Comparison of ENCODE assay signal across 9 mouse cellular contexts in genomic region chr2:27075485-27075884, GRCm38 (mm10). TPM values are rescaled to one million over a fixed set of nuclear protein-coding genes. Genes with fewer than 3 reads are reported as not detected.
DNase-seq lines count a peak whose midpoint lies in the region; ATAC-seq and TF ChIP-seq lines count a peak whose summit lies in the region.
"Had no signal": no experiment of that assay in that cellular context is flagged by ENCODE, and none has a peak within 500 bp of the region (broad histone marks: within the 10 kb centered on the region; RNA-seq: fewer than 3 reads in every experiment).

No protein-coding gene starts in this region.

- 0 out of 2 replicates have a peak, but pooled peaks have one; percentile 20 for ATAC-seq in kidney, embryonic 16.5 days (ENCODE audit: low FRiP score, low TSS enrichment)

- H3K27me3 ChIP-seq in spleen, adult 2 months (ENCODE audit: control insufficient read depth, insufficient read depth, low read length): no peaks in the 10 kb centered on the region
- peaks cover 7% of the 10 kb centered on the region for H3K27me3 ChIP-seq in kidney, embryonic 16.5 days (ENCODE audit: insufficient read depth, low read length)
- no peaks in the 10 kb centered on the region for H3K27me3 ChIP-seq in myocyte (ENCODE audit: control insufficient read depth, insufficient read depth, insufficient read length)

- H3K9ac ChIP-seq in kidney, embryonic 16.5 days (replicated peaks; ENCODE audit: low read length): no peak overlapping the region
- H3K9ac ChIP-seq: lung, embryonic 15.5 days had no signal

- H3K4me1 ChIP-seq in spleen, adult 2 months (ENCODE audit: control insufficient read depth, insufficient read depth, insufficient read length): peaks cover 14% of the 10 kb centered on the region; the same call in 1 of the 2 replicates
- peaks cover 29% of the 10 kb centered on the region for H3K4me1 ChIP-seq in kidney, embryonic 16.5 days (ENCODE audit: insufficient read depth, low read length)

- H3K4me2 ChIP-seq in kidney, embryonic 16.5 days (replicated peaks; ENCODE audit: low read depth, low read length): no peak overlapping the region
- H3K4me2 ChIP-seq in myocyte (ENCODE audit: low read depth): peak overlapping the region; percentile 39
- H3K4me2 ChIP-seq: lung, embryonic 15.5 days had no signal

- H3K9me3 ChIP-seq in kidney, embryonic 16.5 days (ENCODE audit: low read length): no peaks in the 10 kb centered on the region
- H3K9me3 ChIP-seq: lung, embryonic 15.5 days had no signal

- no peak overlapping the region for H3K4me3 ChIP-seq in spleen, adult 2 months (ENCODE audit: extremely low read depth, insufficient read depth, insufficient read length)
- no peak overlapping the region for H3K4me3 ChIP-seq in kidney, embryonic 16.5 days (ENCODE audit: low read length)
- no peak overlapping the region for H3K4me3 ChIP-seq in myocyte
- H3K4me3 ChIP-seq: lung, embryonic 15.5 days had no signal

- DNase-seq in gastrocnemius, adult 18-20 months (ENCODE audit: low spot score): peak; percentile 38
- DNase-seq in gastrocnemius, postnatal 14 days: no peak
- DNase-seq in spleen, adult 2 months (ENCODE audit: low read depth in 1 of 2, low spot score in 2 of 2): peak; percentile 12 to 37
- DNase-seq in spleen, adult 12 weeks (ENCODE audit: low spot score): no peak
- DNase-seq in cerebellum, adult 9-10 months: peak; percentile 58
- no peak for DNase-seq in right cerebral cortex, adult 2 months (ENCODE audit: low spot score in 2 of 2)

- TF ChIP-seq CTCF in spleen, adult 2 months (IDR thresholded peaks at IDR 0.05; ENCODE audit: extremely low read depth, insufficient read depth, insufficient read length, insufficient replicate concordance): peak; percentile 43; the same call in 1 of the 2 replicates

- no peak overlapping the region for H3ac ChIP-seq in myocyte (ENCODE audit: control insufficient read depth, insufficient read length)

- H3K36me3 ChIP-seq in spleen, adult 2 months (ENCODE audit: control insufficient read depth, insufficient read depth, low read length): no peaks in the 10 kb centered on the region
- no peaks in the 10 kb centered on the region for H3K36me3 ChIP-seq in kidney, embryonic 16.5 days (ENCODE audit: insufficient read depth, low read length)
- H3K36me3 ChIP-seq in myocyte (ENCODE audit: control insufficient read depth, insufficient read depth): no peaks in the 10 kb centered on the region
- H3K36me3 ChIP-seq: lung, embryonic 15.5 days had no signal

- no peak for TF ChIP-seq POLR2A in spleen, adult 2 months (IDR thresholded peaks at IDR 0.05; ENCODE audit: low read depth, low read length)
- peak; percentile 21 for TF ChIP-seq POLR2A in myocyte (IDR thresholded peaks at IDR 0.05; ENCODE audit: insufficient read length, low read depth)

- intact Hi-C loops in gastrocnemius, postnatal 14 days (cut with DNase I; ENCODE audit: low total_unique reads): loop anchor here (5.0 to 10.0 kb wide), 2 partner anchors 49 to 162 kb away; no protein-coding TSS in a partner anchor

- no peak overlapping the region for H3K27ac ChIP-seq in spleen, adult 2 months (ENCODE audit: insufficient read depth, low read length)
- H3K27ac ChIP-seq in kidney, embryonic 16.5 days (ENCODE audit: low read length): no peak overlapping the region

- WGBS in spleen, adult 2 months: 73% methylated on average over 3 of the region's 3 CpGs
- WGBS in kidney, embryonic 16.5 days: 57% methylated on average over 3 of the region's 3 CpGs

- H3K79me2 ChIP-seq in myocyte (ENCODE audit: control insufficient read depth, insufficient read depth): peaks cover 6% of the 10 kb centered on the region

TF ChIP-seq in myocyte, 11 proteins besides CTCF, POLR2A, EP300 and RAD21:
- TF ChIP-seq E2F4 (IDR thresholded peaks at IDR 0.05; ENCODE audit: insufficient read depth): no peak
- TF ChIP-seq USF1 (IDR thresholded peaks at IDR 0.05; ENCODE audit: low read depth): no peak
- peak; percentile 36 for TF ChIP-seq SRF (IDR thresholded peaks at IDR 0.05; ENCODE audit: control insufficient read depth, insufficient read length, low read depth)
- TF ChIP-seq MAX (IDR thresholded peaks at IDR 0.05; ENCODE audit: low read depth): no peak
- TF ChIP-seq MYOG (IDR thresholded peaks at IDR 0.05; ENCODE audit: control insufficient read depth in 1 of 3, insufficient read depth in 1 of 3, insufficient read length in 2 of 3, low read depth in 2 of 3): peak; percentile 86 to 98 (median 94)
- TF ChIP-seq REST (IDR thresholded peaks at IDR 0.05; ENCODE audit: insufficient read depth, insufficient read length): no peak
- TF ChIP-seq POLR2AphosphoS2 (IDR thresholded peaks at IDR 0.05; ENCODE audit: insufficient read length, low read depth): peak; percentile 11
- TF ChIP-seq TCF3 (IDR thresholded peaks at IDR 0.05; ENCODE audit: insufficient read length, low read depth): peak; percentile 91
- peak; percentile 65 to 95 (median 83) for TF ChIP-seq MYOD1 (IDR thresholded peaks at IDR 0.05; ENCODE audit: control insufficient read depth in 1 of 3, insufficient read length in 2 of 3, low read depth in 2 of 3)
- TF ChIP-seq TCF12 (IDR thresholded peaks at IDR 0.05; ENCODE audit: insufficient read depth, poor library complexity, severe bottlenecking): peak; percentile 83
- no peak for TF ChIP-seq CEBPB (IDR thresholded peaks at IDR 0.05; ENCODE audit: insufficient read depth, poor library complexity, severe bottlenecking)

RNA-seq across cellular contexts. Expression of gene Mymk, which starts 3.5 kb away (rescaled TPM):
- under 1 TPM; 0.18 to 0.21 TPM for total RNA-seq in gastrocnemius, adult 18-20 months (2021)
- total RNA-seq in gastrocnemius, postnatal 14 days (2021): 10 to 100 TPM; 30.5 to 36.4 TPM
- 0.47 and 0.67 TPM in 2 replicates for polyA plus RNA-seq in spleen, adult 2 months (2012; rRNA removed)
- polyA plus RNA-seq in kidney, embryonic 16.5 days (2015; fragmentation: Nextera tagmentation; extraction: Ambion mirVana): 1.5 and 1.6 TPM in 2 replicates
- 1,410 TPM for polyA plus RNA-seq in myocyte (2012; fragmentation: generic; extraction: Trizol)

RNA-seq across cellular contexts. Expression of gene Adamtsl2, which starts 3.7 kb away (rescaled TPM):
- total RNA-seq in gastrocnemius, adult 18-20 months (2021): 1 to 10 TPM; 2.7 to 6.9 TPM
- total RNA-seq in gastrocnemius, postnatal 14 days (2021): 10 to 100 TPM in 1 of 2 experiments, 1 to 10 TPM in 1; 6.3 to 10.5 TPM
- 33.6 and 45.1 TPM in 2 replicates for polyA plus RNA-seq in spleen, adult 2 months (2012; rRNA removed)
- 1.6 and 2.0 TPM in 2 replicates for polyA plus RNA-seq in kidney, embryonic 16.5 days (2015; fragmentation: Nextera tagmentation; extraction: Ambion mirVana)
- 17.6 TPM for polyA plus RNA-seq in myocyte (2012; fragmentation: generic; extraction: Trizol)

RNA-seq across cellular contexts. Expression of gene Slc2a6, which starts 47.7 kb away (rescaled TPM):
- total RNA-seq in gastrocnemius, adult 18-20 months (2021): under 1 TPM in 1 of 2 experiments, not detected in 1; 0.17 TPM
- total RNA-seq in gastrocnemius, postnatal 14 days (2021): under 1 TPM; 0.11 to 0.62 TPM
- 18.9 and 27.5 TPM in 2 replicates for polyA plus RNA-seq in spleen, adult 2 months (2012; rRNA removed)
- polyA plus RNA-seq in kidney, embryonic 16.5 days (2015; fragmentation: Nextera tagmentation; extraction: Ambion mirVana): 0.33 and 0.84 TPM in 2 replicates
- polyA plus RNA-seq in myocyte (2012; fragmentation: generic; extraction: Trizol): 102 TPM

Comparison
In these comparisons a context has a peak if more than half of its experiments do, and no peak if none do; other contexts are left out.
1. DNase-seq: peak in gastrocnemius, adult 18-20 months (single experiment), spleen, adult 2 months (2 of 2) and cerebellum, adult 9-10 months (single experiment); none in gastrocnemius, postnatal 14 days (single experiment), spleen, adult 12 weeks (single experiment) and right cerebral cortex, adult 2 months (0 of 2).
2. RNA of gene Mymk, which starts 3.5 kb away (polyA plus RNA-seq): 1,410 TPM in myocyte (single experiment); 1.5 to 1.6 TPM in kidney, embryonic 16.5 days and 0.47 to 0.67 TPM in spleen, adult 2 months; every median in the first group is over 100 times any median in the second.
3. RNA of gene Slc2a6, which starts 47.7 kb away (polyA plus RNA-seq): 102 TPM in myocyte (single experiment) and 18.9 to 27.5 TPM in spleen, adult 2 months; 0.33 to 0.84 TPM in kidney, embryonic 16.5 days; every median in the first group is over 10 times any median in the second.